Mouse (Mus musculus): ENCODE data around the gene Spire2.

- no peak for TF ChIP-seq CTCF (conservative IDR thresholded peaks at IDR 0.05; ENCODE audit: low read length)
- no peak for TF ChIP-seq NANOG (IDR thresholded peaks at IDR 0.05; ENCODE audit: borderline replicate concordance, low read length)
- TF ChIP-seq POU5F1 (IDR thresholded peaks at IDR 0.05; ENCODE audit: borderline replicate concordance, low read length) = no peak
Observed at GRCm38 (mm10) chr8:123374239-123374578, 41.7 kb downstream of the Spire2 start.

Data from E14TG2a.4 (cell line).